Mouse (Mus musculus): Measurements from ENCODE around the gene Slc35b4. TPM values are rescaled to one million over a fixed set of nuclear protein-coding genes. Genes with fewer than 3 reads are reported as not detected.
A peak's percentile ranks its signal among the peaks of the same experiment; 100 is the strongest.

Gene Slc35b4
- polyA plus RNA-seq, 1 experiment from 2014 or later: 47.3 TPM

GRCm38 (mm10) chr6:34193708-34194475 is 17.0 kb upstream of the Slc35b4 start:
- no peaks in the 10 kb centered on the region for H3K4me1 ChIP-seq (ENCODE audit: control insufficient read depth, insufficient read depth, low read length)
- ATAC-seq (replicated peaks; ENCODE audit: insufficient number of reproducible peaks, low FRiP score, low TSS enrichment, low read depth): peak; percentile 67; the same call in 1 of the 2 replicates
- WGBS: 59% methylated on average over 12 of the region's 12 CpGs

GRCm38 (mm10) chr6:34191401-34191800 is 14.5 kb upstream of the Slc35b4 start:
- ATAC-seq (replicated peaks; ENCODE audit: insufficient number of reproducible peaks, low FRiP score, low TSS enrichment, low read depth) (no peak), DNase-seq (ENCODE audit: low spot score) (no peak)
- H3K27ac ChIP-seq (replicated peaks; ENCODE audit: low read depth, low read length): no peak overlapping the region
- 93% methylated on average over 8 of the region's 8 CpGs for whole genome bisulfite sequencing
- H3K36me3 ChIP-seq (replicated peaks; ENCODE audit: control insufficient read depth, insufficient read depth, low read depth, low read length): no peaks in the 10 kb centered on the region
- H3K4me1 ChIP-seq (ENCODE audit: control insufficient read depth, insufficient read depth, low read length): no peaks in the 10 kb centered on the region
- no peak overlapping the region for H3K4me3 ChIP-seq (ENCODE audit: low read depth, low read length)
- no peaks in the 10 kb centered on the region for H3K9me3 ChIP-seq (replicated peaks; ENCODE audit: control insufficient read depth, low read length)
- H3K9ac ChIP-seq (replicated peaks; ENCODE audit: low read length): no peak overlapping the region
- no peaks in the 10 kb centered on the region for H3K27me3 ChIP-seq (ENCODE audit: control insufficient read depth, insufficient read depth, low read length)
- no peak overlapping the region for H3K4me2 ChIP-seq (ENCODE audit: low read depth, low read length)

More at GRCm38 (mm10) chr6:34193708-34194475, 17.0 kb upstream of the Slc35b4 start:
- Histone ChIP-seq H3K4me3 (ENCODE audit: low read depth, low read length) (no peak overlapping the region), H3K27ac (replicated peaks; ENCODE audit: low read depth, low read length) (no peak overlapping the region), H3K4me2 (ENCODE audit: low read depth, low read length) (no peak overlapping the region), H3K9ac (replicated peaks; ENCODE audit: low read length) (no peak overlapping the region), H3K27me3 (ENCODE audit: control insufficient read depth, insufficient read depth, low read length) (no peaks in the 10 kb centered on the region), H3K9me3 (replicated peaks; ENCODE audit: control insufficient read depth, low read length) (no peaks in the 10 kb centered on the region), H3K36me3 (replicated peaks; ENCODE audit: control insufficient read depth, insufficient read depth, low read depth, low read length) (no peaks in the 10 kb centered on the region)
- peak; percentile 83 for DNase-seq (ENCODE audit: low spot score)

- Histone ChIP-seq H3K4me3 (ENCODE audit: low read depth, low read length) (no peak overlapping the region), H3K4me1 (ENCODE audit: control insufficient read depth, insufficient read depth, low read length) (no peaks in the 10 kb centered on the region), H3K9me3 (replicated peaks; ENCODE audit: control insufficient read depth, low read length) (no peaks in the 10 kb centered on the region), H3K4me2 (ENCODE audit: low read depth, low read length) (no peak overlapping the region), H3K9ac (replicated peaks; ENCODE audit: low read length) (no peak overlapping the region), H3K27me3 (ENCODE audit: control insufficient read depth, insufficient read depth, low read length) (no peaks in the 10 kb centered on the region), H3K27ac (replicated peaks; ENCODE audit: low read depth, low read length) (no peak overlapping the region), H3K36me3 (replicated peaks; ENCODE audit: control insufficient read depth, insufficient read depth, low read depth, low read length) (no peaks in the 10 kb centered on the region)
- DNase-seq (ENCODE audit: low spot score) (no peak), ATAC-seq (replicated peaks; ENCODE audit: insufficient number of reproducible peaks, low FRiP score, low TSS enrichment, low read depth) (no peak)
- WGBS: 85% methylated on average over 3 of the region's 3 CpGs
Measured at GRCm38 (mm10) chr6:34189494-34189893, 12.6 kb upstream of the Slc35b4 start.

GRCm38 (mm10) chr6:34187986-34188599 is 11.2 kb upstream of the Slc35b4 start:
- H3K4me1 ChIP-seq (ENCODE audit: control insufficient read depth, insufficient read depth, low read length): no peaks in the 10 kb centered on the region
- H3K4me2 ChIP-seq (ENCODE audit: low read depth, low read length): no peak overlapping the region
- no peaks in the 10 kb centered on the region for H3K9me3 ChIP-seq (replicated peaks; ENCODE audit: control insufficient read depth, low read length)
- no peak overlapping the region for H3K9ac ChIP-seq (replicated peaks; ENCODE audit: low read length)
- no peaks in the 10 kb centered on the region for H3K27me3 ChIP-seq (ENCODE audit: control insufficient read depth, insufficient read depth, low read length)
- DNase-seq (ENCODE audit: low spot score) (no peak), ATAC-seq (replicated peaks; ENCODE audit: insufficient number of reproducible peaks, low FRiP score, low TSS enrichment, low read depth) (no peak)
- H3K36me3 ChIP-seq (replicated peaks; ENCODE audit: control insufficient read depth, insufficient read depth, low read depth, low read length): no peaks in the 10 kb centered on the region
- no peak overlapping the region for H3K27ac ChIP-seq (replicated peaks; ENCODE audit: low read depth, low read length)
- 51% methylated on average over 7 of the region's 7 CpGs for WGBS
- no peak overlapping the region for H3K4me3 ChIP-seq (ENCODE audit: low read depth, low read length)

GRCm38 (mm10) chr6:34187273-34187863 is 10.5 kb upstream of the Slc35b4 start:
- no peak overlapping the region for H3K27ac ChIP-seq (replicated peaks; ENCODE audit: low read depth, low read length)
- no peaks in the 10 kb centered on the region for H3K4me1 ChIP-seq (ENCODE audit: control insufficient read depth, insufficient read depth, low read length)
- ATAC-seq (replicated peaks; ENCODE audit: insufficient number of reproducible peaks, low FRiP score, low TSS enrichment, low read depth) (no peak), DNase-seq (ENCODE audit: low spot score) (no peak)
- H3K36me3 ChIP-seq (replicated peaks; ENCODE audit: control insufficient read depth, insufficient read depth, low read depth, low read length): no peaks in the 10 kb centered on the region
- WGBS: 33% methylated on average over 2 of the region's 2 CpGs
- no peaks in the 10 kb centered on the region for H3K27me3 ChIP-seq (ENCODE audit: control insufficient read depth, insufficient read depth, low read length)
- H3K9me3 ChIP-seq (replicated peaks; ENCODE audit: control insufficient read depth, low read length): no peaks in the 10 kb centered on the region
- no peak overlapping the region for H3K4me3 ChIP-seq (ENCODE audit: low read depth, low read length)
- no peak overlapping the region for H3K9ac ChIP-seq (replicated peaks; ENCODE audit: low read length)
- H3K4me2 ChIP-seq (ENCODE audit: low read depth, low read length): no peak overlapping the region

- Histone ChIP-seq H3K27me3 (ENCODE audit: control insufficient read depth, insufficient read depth, low read length) (no peaks in the 10 kb centered on the region), H3K4me1 (ENCODE audit: control insufficient read depth, insufficient read depth, low read length) (no peaks in the 10 kb centered on the region), H3K36me3 (replicated peaks; ENCODE audit: control insufficient read depth, insufficient read depth, low read depth, low read length) (no peaks in the 10 kb centered on the region), H3K4me3 (ENCODE audit: low read depth, low read length) (no peak overlapping the region), H3K9me3 (replicated peaks; ENCODE audit: control insufficient read depth, low read length) (no peaks in the 10 kb centered on the region), H3K27ac (replicated peaks; ENCODE audit: low read depth, low read length) (no peak overlapping the region), H3K4me2 (ENCODE audit: low read depth, low read length) (no peak overlapping the region), H3K9ac (replicated peaks; ENCODE audit: low read length) (no peak overlapping the region)
- WGBS: 86% methylated on average over 3 of the region's 3 CpGs
- DNase-seq (ENCODE audit: low spot score) (no peak), ATAC-seq (replicated peaks; ENCODE audit: insufficient number of reproducible peaks, low FRiP score, low TSS enrichment, low read depth) (no peak)
Measured at GRCm38 (mm10) chr6:34183326-34183725, 6.4 kb upstream of the Slc35b4 start.

GRCm38 (mm10) chr6:34181961-34182360 is 5.0 kb upstream of the Slc35b4 start:
- no peak overlapping the region for H3K27ac ChIP-seq (replicated peaks; ENCODE audit: low read depth, low read length)
- H3K9me3 ChIP-seq (replicated peaks; ENCODE audit: control insufficient read depth, low read length): no peaks in the 10 kb centered on the region
- 74% methylated on average over 3 of the region's 3 CpGs for whole genome bisulfite sequencing
- no peaks in the 10 kb centered on the region for H3K4me1 ChIP-seq (ENCODE audit: control insufficient read depth, insufficient read depth, low read length)
- H3K4me3 ChIP-seq (ENCODE audit: low read depth, low read length): no peak overlapping the region
- DNase-seq (ENCODE audit: low spot score) (no peak), ATAC-seq (replicated peaks; ENCODE audit: insufficient number of reproducible peaks, low FRiP score, low TSS enrichment, low read depth) (no peak)
- H3K9ac ChIP-seq (replicated peaks; ENCODE audit: low read length): no peak overlapping the region
- no peak overlapping the region for H3K4me2 ChIP-seq (ENCODE audit: low read depth, low read length)
- no peaks in the 10 kb centered on the region for H3K27me3 ChIP-seq (ENCODE audit: control insufficient read depth, insufficient read depth, low read length)
- no peaks in the 10 kb centered on the region for H3K36me3 ChIP-seq (replicated peaks; ENCODE audit: control insufficient read depth, insufficient read depth, low read depth, low read length)

- Histone ChIP-seq H3K9ac (replicated peaks; ENCODE audit: low read length) (no peak overlapping the region), H3K4me2 (ENCODE audit: low read depth, low read length) (no peak overlapping the region), H3K36me3 (replicated peaks; ENCODE audit: control insufficient read depth, insufficient read depth, low read depth, low read length) (no peaks in the 10 kb centered on the region), H3K9me3 (replicated peaks; ENCODE audit: control insufficient read depth, low read length) (no peaks in the 10 kb centered on the region), H3K4me1 (ENCODE audit: control insufficient read depth, insufficient read depth, low read length) (no peaks in the 10 kb centered on the region), H3K4me3 (ENCODE audit: low read depth, low read length) (no peak overlapping the region), H3K27me3 (ENCODE audit: control insufficient read depth, insufficient read depth, low read length) (no peaks in the 10 kb centered on the region), H3K27ac (replicated peaks; ENCODE audit: low read depth, low read length) (no peak overlapping the region)
- ATAC-seq (replicated peaks; ENCODE audit: insufficient number of reproducible peaks, low FRiP score, low TSS enrichment, low read depth) (no peak), DNase-seq (ENCODE audit: low spot score) (no peak)
- WGBS: 81% methylated on average over 4 of the region's 4 CpGs
Measured at GRCm38 (mm10) chr6:34179911-34180310, 3.0 kb upstream of the Slc35b4 start.
